Mouse (Mus musculus) intestine, postnatal 0 days (tissue): ENCODE measurements around the gene Trim8. TPM values are rescaled to one million over a fixed set of nuclear protein-coding genes. Genes with fewer than 3 reads are reported as not detected.

Experiments used
- ATAC-seq: fragments of 200-750 bp; cut with Nextera tagmentation; 2 replicates; pipeline ENCODE4 v1.8.0; 2017; ENCODE audit warnings: mild to moderate bottlenecking, moderate TSS enrichment, moderate library complexity
- H3K27ac ChIP-seq: fragments of 300-500 bp; sonication (generic); 2 replicates; pipeline ENCODE4 v1.5.1; 2014; ENCODE audit warnings: mild to moderate bottlenecking, low read depth, low read length, moderate library complexity
- H3K27me3 ChIP-seq: fragments of 300-500 bp; sonication (generic); replicated peaks from 2 replicates; pipeline ENCODE4 v1.6.1; 2014; ENCODE audit warnings: low read length, mixed read lengths; ENCODE audit not compliant: control insufficient read depth, insufficient read depth
- H3K36me3 ChIP-seq: fragments of 300-500 bp; sonication (generic); 2 replicates; pipeline ENCODE4 v1.6.1; 2014; ENCODE audit warnings: mild to moderate bottlenecking, moderate library complexity; ENCODE audit not compliant: control insufficient read depth, insufficient read depth
- H3K4me1 ChIP-seq: fragments of 300-500 bp; sonication (generic); replicated peaks from 2 replicates; pipeline ENCODE4 v1.6.1; 2014; ENCODE audit warnings: antibody characterized with exemption, low read length, mixed read lengths; ENCODE audit not compliant: control insufficient read depth, insufficient read depth
- H3K4me2 ChIP-seq: fragments of 300-500 bp; sonication (generic); replicated peaks from 2 replicates; pipeline ENCODE4 v1.6.1; 2014; ENCODE audit warnings: low read depth, mild to moderate bottlenecking, moderate library complexity
- H3K4me3 ChIP-seq: fragments of 300-500 bp; sonication (generic); 2 replicates; pipeline ENCODE4 v1.5.1; 2014; ENCODE audit warnings: low read depth, low read length
- H3K9ac ChIP-seq: fragments of 300-500 bp; sonication (generic); 2 replicates; pipeline ENCODE4 v1.6.1; 2014; ENCODE audit warnings: mild to moderate bottlenecking, low read depth, low read length
- H3K9me3 ChIP-seq: fragments of 300-500 bp; sonication (generic); 2 replicates; pipeline ENCODE4 v1.6.1; 2016; ENCODE audit warnings: mixed run types; ENCODE audit not compliant: control insufficient read depth
- CTCF ChIP-seq: sonication (generic); IDR thresholded peaks from 2 replicates; pipeline ENCODE4 v1.5.1; 2016; ENCODE audit warnings: low read depth, mild to moderate bottlenecking, control low read depth, antibody characterized with exemption, moderate library complexity
- WGBS: fragments of 180-500 bp; shearing (Covaris S2); extraction: QIAGEN DNeasy Blood & Tissue Kit; methylation state at CpG from one replicate; pipeline ENCODE4 v1.1.7; 2014; 5-methylcytosine and 5-hydroxymethylcytosine counted together
- polyA plus RNA-seq: library from polyadenylated mRNA; unstranded; fragments of >200 nt; fragmentation: Nextera tagmentation; extraction: Ambion mirVana; gene quantifications from 2 replicates; pipeline ENCODE4 v1.2.1, GENCODE M21; 2015

Trim8 gene
- polyA plus RNA-seq, 1 experiment from 2014 or later: 17.1 TPM

DNA sequence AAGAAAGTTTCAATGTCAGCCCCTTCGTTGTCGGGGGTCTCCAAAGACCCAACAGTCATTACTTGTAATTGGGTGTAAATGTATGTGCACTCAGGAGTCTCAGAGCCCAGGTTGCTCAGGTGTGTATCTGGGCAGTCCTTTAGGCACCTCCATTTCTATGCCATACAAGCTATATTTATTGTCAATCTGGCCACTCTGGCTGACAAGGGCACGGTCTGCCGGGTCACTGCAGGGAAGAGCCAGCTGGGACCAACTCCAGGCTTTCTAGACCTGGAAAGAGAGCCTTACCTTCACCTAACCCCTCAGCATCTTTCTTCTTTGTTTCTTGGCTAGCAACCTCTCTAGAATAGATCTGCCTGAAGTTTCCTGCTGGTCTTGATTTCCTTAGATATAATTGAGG is 8.2 kb downstream of the Trim8 start:
- Histone ChIP-seq H3K4me1 (peaks cover 29% of the 10 kb centered on the region; the same call in 1 of the 2 replicates), H3K9ac (no peak overlapping the region), H3K27me3 (no peaks in the 10 kb centered on the region), H3K9me3 (no peaks in the 10 kb centered on the region), H3K4me3 (no peak overlapping the region), H3K36me3 (peaks cover 53% of the 10 kb centered on the region), H3K4me2 (no peak overlapping the region), H3K27ac (peak overlapping the region; percentile 41; the same call in 1 of the 2 replicates)
- no peak for TF ChIP-seq CTCF
- ATAC-seq: no peak
- 77% methylated on average over 4 of the region's 4 CpGs for WGBS

DNA sequence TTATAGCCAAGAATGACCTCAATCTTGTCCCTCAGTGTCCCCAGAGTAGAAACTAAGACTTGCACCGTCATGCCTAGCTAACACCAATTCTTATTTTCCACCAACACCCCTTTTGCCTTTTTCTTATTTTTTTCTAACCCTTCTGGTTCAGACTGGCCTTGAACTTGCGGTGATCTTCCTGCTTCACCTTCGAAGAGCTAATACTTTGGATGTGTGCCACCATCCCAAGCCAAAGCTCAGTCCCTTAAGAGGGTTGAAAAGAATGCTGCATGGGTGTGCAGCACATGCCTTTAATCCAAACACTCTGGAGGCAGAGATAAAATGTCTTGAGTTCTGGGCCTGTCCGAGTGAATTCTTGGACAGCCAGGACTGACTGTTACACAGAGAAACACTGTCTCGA is 8.9 kb downstream of the Trim8 start:
- Histone ChIP-seq H3K9ac (no peak overlapping the region), H3K4me1 (peaks cover 27% of the 10 kb centered on the region; the same call in 1 of the 2 replicates)

GRCm38 (mm10) chr19:46510824-46511223 is 9.3 kb downstream of the Trim8 start:
- H3K9ac ChIP-seq: no peak overlapping the region
- peaks cover 23% of the 10 kb centered on the region; the same call in 1 of the 2 replicates for H3K4me1 ChIP-seq
- peak; percentile 39; the same call in 1 of the 2 replicates for ATAC-seq
- no peaks in the 10 kb centered on the region for H3K27me3 ChIP-seq
- H3K4me2 ChIP-seq: no peak overlapping the region
- H3K27ac ChIP-seq: peak overlapping the region; percentile 54
- no peaks in the 10 kb centered on the region for H3K9me3 ChIP-seq
- peaks cover 63% of the 10 kb centered on the region for H3K36me3 ChIP-seq
- 54% methylated on average over 3 of the region's 3 CpGs for WGBS
- no peak overlapping the region for H3K4me3 ChIP-seq
- peak; percentile 76 for TF ChIP-seq CTCF

More for the DNA sequence above, 8.9 kb downstream of the Trim8 start:
- TF ChIP-seq CTCF: no peak
- no peaks in the 10 kb centered on the region for H3K27me3 ChIP-seq
- peak overlapping the region; percentile 41; the same call in 1 of the 2 replicates for H3K27ac ChIP-seq
- 49% methylated on average over 5 of the region's 5 CpGs for WGBS
- peaks cover 59% of the 10 kb centered on the region for H3K36me3 ChIP-seq
- ATAC-seq: no peak
- no peak overlapping the region for H3K4me3 ChIP-seq
- no peak overlapping the region for H3K4me2 ChIP-seq
- H3K9me3 ChIP-seq: no peaks in the 10 kb centered on the region

GRCm38 (mm10) chr19:46511263-46511662 is 9.8 kb downstream of the Trim8 start:
- H3K27me3 ChIP-seq: no peaks in the 10 kb centered on the region
- H3K4me2 ChIP-seq: no peak overlapping the region
- 64% methylated on average over 10 of the region's 10 CpGs for WGBS
- H3K27ac ChIP-seq: peak overlapping the region; percentile 54
- H3K36me3 ChIP-seq: peaks cover 65% of the 10 kb centered on the region
- H3K4me3 ChIP-seq: no peak overlapping the region
- no peak for TF ChIP-seq CTCF
- no peak overlapping the region for H3K9ac ChIP-seq
- no peak for ATAC-seq
- no peaks in the 10 kb centered on the region for H3K9me3 ChIP-seq
- H3K4me1 ChIP-seq: peaks cover 19% of the 10 kb centered on the region; the same call in 1 of the 2 replicates

DNA sequence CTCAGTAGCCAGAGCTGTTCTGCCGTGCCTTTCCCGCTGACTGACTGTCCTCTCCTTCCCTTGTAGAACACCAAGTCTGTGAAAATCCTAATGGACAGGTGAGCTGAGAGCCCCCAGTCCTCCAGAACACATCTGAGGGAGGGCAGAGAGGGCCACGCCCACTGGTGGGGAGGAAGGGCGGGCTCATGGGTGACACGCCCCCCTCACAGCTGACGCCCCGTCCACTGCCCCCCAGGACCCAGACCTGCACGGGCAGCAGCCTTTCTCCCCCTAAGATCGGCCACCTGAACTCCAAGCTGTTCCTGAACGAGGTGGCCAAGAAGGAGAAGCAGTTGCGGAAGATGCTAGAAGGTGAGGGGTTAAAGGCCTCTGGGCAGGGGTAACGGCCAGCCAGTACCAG is 12.9 kb downstream of the Trim8 start:
- peaks cover 48% of the 10 kb centered on the region for H3K36me3 ChIP-seq
- no peak for TF ChIP-seq CTCF
- no peak overlapping the region for H3K9ac ChIP-seq
- H3K4me2 ChIP-seq: no peak overlapping the region
- H3K9me3 ChIP-seq: no peaks in the 10 kb centered on the region
- H3K27ac ChIP-seq: no peak overlapping the region
- no peak for ATAC-seq
- H3K27me3 ChIP-seq: no peaks in the 10 kb centered on the region
- H3K4me1 ChIP-seq: peaks cover 12% of the 10 kb centered on the region; the same call in 1 of the 2 replicates
- WGBS: 81% methylated on average over 12 of the region's 12 CpGs
- H3K4me3 ChIP-seq: no peak overlapping the region

DNA sequence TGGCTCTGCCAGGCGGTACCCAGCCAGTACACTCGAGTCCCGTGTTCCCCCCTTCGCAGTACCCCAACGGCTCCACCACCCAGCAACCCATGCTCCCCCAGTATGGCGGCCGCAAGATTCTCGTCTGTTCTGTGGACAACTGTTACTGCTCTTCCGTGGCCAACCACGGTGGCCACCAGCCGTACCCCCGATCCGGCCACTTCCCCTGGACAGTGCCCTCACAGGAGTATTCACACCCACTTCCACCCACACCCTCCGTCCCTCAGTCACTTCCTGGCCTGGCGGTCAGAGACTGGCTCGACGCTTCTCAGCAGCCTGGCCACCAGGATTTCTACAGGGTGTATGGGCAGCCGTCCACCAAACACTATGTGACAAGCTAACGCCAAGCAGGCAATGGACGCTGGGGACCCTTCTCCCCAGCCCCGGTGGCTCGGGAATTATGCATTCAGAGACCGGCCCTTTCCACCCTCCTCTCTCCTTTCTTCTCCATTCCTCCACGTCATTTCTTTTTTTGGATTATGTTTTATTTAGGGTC is 13.9 kb downstream of the Trim8 start:
- Histone ChIP-seq H3K27ac (peak overlapping the region; percentile 28; the same call in 1 of the 2 replicates), H3K4me1 (peaks cover 6% of the 10 kb centered on the region; the same call in 1 of the 2 replicates), H3K9ac (no peak overlapping the region), H3K27me3 (no peaks in the 10 kb centered on the region), H3K4me2 (no peak overlapping the region), H3K4me3 (no peak overlapping the region), H3K9me3 (no peaks in the 10 kb centered on the region), H3K36me3 (peaks cover 44% of the 10 kb centered on the region)
- no peak for TF ChIP-seq CTCF
- WGBS: 92% methylated on average over 24 of the region's 24 CpGs
- no peak for ATAC-seq
